Comparison of ENCODE assay signal across 15 mouse cellular contexts in genomic region chr1:169155484-169156459, GRCm38 (mm10).
A peak's percentile ranks its signal among the peaks of the same experiment; 100 is the strongest.
DNase-seq lines count a peak whose midpoint lies in the region; ATAC-seq lines count a peak whose summit lies in the region.
"Had no signal": no experiment of that assay in that cellular context is flagged by ENCODE, and none has a peak within 500 bp of the region (broad histone marks: within the 10 kb centered on the region; RNA-seq: fewer than 3 reads in every experiment).

No protein-coding gene starts in this region.

- H3K4me3 ChIP-seq in hindbrain, embryonic 16.5 days (ENCODE audit: low read length): no peak overlapping the region
- H3K4me3 ChIP-seq: liver, embryonic 13.5 days; myocyte had no signal

- H3K9me3 ChIP-seq in hindbrain, embryonic 16.5 days (ENCODE audit: control insufficient read depth, low read length): no peaks in the 10 kb centered on the region
- H3K9me3 ChIP-seq: liver, embryonic 13.5 days had no signal

- WGBS in hindbrain, embryonic 16.5 days: 79% methylated on average over 14 of the region's 14 CpGs

- DNase-seq in left cerebral cortex, adult 11 months (ENCODE audit: low spot score): peak; percentile 49
- DNase-seq in left cerebral cortex, postnatal 4 days: no peak
- peak; percentile 57 to 84 for DNase-seq in frontal cortex, postnatal 36 days (ENCODE audit: low spot score in 2 of 2)
- peak; percentile 70 to 91 for DNase-seq in left cerebral cortex, postnatal 14 days (ENCODE audit: low spot score in 2 of 2)
- DNase-seq in telencephalon, adult 2 months (ENCODE audit: low read depth, low spot score): peak; percentile 94
- no peak for DNase-seq in testis, postnatal 14 days (ENCODE audit: low spot score)
- DNase-seq: embryo, embryonic 11 days; heart, adult 18-20 months; heart, postnatal 4 days; kidney, adult 8-10 months; liver, embryonic 13.5 days; retina, postnatal 1 day had no signal

- intact Hi-C loops in left cerebral cortex, postnatal 4 days (cut with DNase I): no loop called here
- intact Hi-C loops in left cerebral cortex, postnatal 14 days (cut with DNase I): loop anchor here (10.0 kb wide), 1 partner anchor 189 kb away; no protein-coding TSS in a partner anchor

- no peak overlapping the region for H3K27ac ChIP-seq in hindbrain, embryonic 16.5 days (ENCODE audit: low read depth, low read length)
- H3K27ac ChIP-seq: liver, embryonic 13.5 days had no signal

- H3K27me3 ChIP-seq in hindbrain, embryonic 16.5 days (replicated peaks; ENCODE audit: control insufficient read depth, insufficient read depth, low read length): no peaks in the 10 kb centered on the region
- H3K27me3 ChIP-seq: liver, embryonic 13.5 days had no signal

- H3K36me3 ChIP-seq in hindbrain, embryonic 16.5 days (ENCODE audit: control insufficient read depth, insufficient read depth, low read length): no peaks in the 10 kb centered on the region
- H3K36me3 ChIP-seq: liver, embryonic 13.5 days had no signal

- H3K4me1 ChIP-seq in hindbrain, embryonic 16.5 days (ENCODE audit: control insufficient read depth, insufficient read depth, low read depth, low read length): no peaks in the 10 kb centered on the region
- H3K4me1 ChIP-seq: liver, embryonic 13.5 days had no signal

- no peak overlapping the region for H3K4me2 ChIP-seq in hindbrain, embryonic 16.5 days (ENCODE audit: low read length)
- H3K4me2 ChIP-seq: liver, embryonic 13.5 days had no signal

- no peak for ATAC-seq in erythroblast, adult 5-6 weeks (replicated peaks; ENCODE audit: low FRiP score, poor library complexity, severe bottlenecking)
- no peak for ATAC-seq in hindbrain, embryonic 16.5 days

- H3K9ac ChIP-seq in hindbrain, embryonic 16.5 days (ENCODE audit: low read depth, low read length): no peak overlapping the region
- H3K9ac ChIP-seq: liver, embryonic 13.5 days had no signal

Comparison
In these comparisons a context has a peak if more than half of its experiments do, and no peak if none do; other contexts are left out.
1. DNase-seq: peak in left cerebral cortex, adult 11 months (single experiment), frontal cortex, postnatal 36 days (2 of 2), left cerebral cortex, postnatal 14 days (2 of 2) and telencephalon, adult 2 months (single experiment); none in left cerebral cortex, postnatal 4 days (single experiment) and testis, postnatal 14 days (single experiment).